Mouse (Mus musculus) embryonic facial prominence, embryonic 12.5 days (tissue): Measurements from ENCODE around the gene Alox8. TPM values are rescaled to one million over a fixed set of nuclear protein-coding genes. Genes with fewer than 3 reads are reported as not detected.

Experiments
- ATAC-seq: fragments of 200-750 bp; cut with Nextera tagmentation; 2 replicates; pipeline ENCODE4 v1.8.0; 2017; ENCODE audit not compliant: insufficient number of reproducible peaks, insufficient read depth, low FRiP score, low TSS enrichment
- H3K27ac ChIP-seq: fragments of 300-500 bp; sonication (generic); 2 replicates; pipeline ENCODE4 v1.5.1; 2016; ENCODE audit warnings: mild to moderate bottlenecking
- H3K27me3 ChIP-seq: fragments of 300-500 bp; sonication (generic); 2 replicates; pipeline ENCODE4 v1.6.1; 2016; ENCODE audit warnings: mild to moderate bottlenecking, moderate library complexity
- H3K36me3 ChIP-seq: fragments of 300-500 bp; sonication (generic); 2 replicates; pipeline ENCODE4 v1.6.1; 2016; ENCODE audit warnings: mild to moderate bottlenecking
- H3K4me1 ChIP-seq: fragments of 300-500 bp; sonication (generic); 2 replicates; pipeline ENCODE4 v1.6.1; 2016
- H3K4me2 ChIP-seq: fragments of 300-500 bp; sonication (generic); replicated peaks from 2 replicates; pipeline ENCODE4 v1.6.1; 2016; ENCODE audit warnings: mild to moderate bottlenecking, moderate library complexity
- H3K4me3 ChIP-seq: fragments of 300-500 bp; sonication (generic); 2 replicates; pipeline ENCODE4 v1.5.1; 2016; ENCODE audit warnings: mild to moderate bottlenecking
- H3K9ac ChIP-seq: fragments of 300-500 bp; sonication (generic); 2 replicates; pipeline ENCODE4 v1.6.1; 2016; ENCODE audit warnings: mild to moderate bottlenecking, moderate library complexity
- H3K9me3 ChIP-seq: fragments of 300-500 bp; sonication (generic); 2 replicates; pipeline ENCODE4 v1.6.1; 2016; ENCODE audit warnings: mild to moderate bottlenecking, moderate library complexity
- WGBS: fragments of 180-500 bp; shearing (Covaris S2); methylation state at CpG from one replicate; pipeline ENCODE4 v1.1.7; 2016; 5-methylcytosine and 5-hydroxymethylcytosine counted together
- polyA plus RNA-seq: library from polyadenylated mRNA; unstranded; fragments of >200 nt; fragmentation: Nextera tagmentation; extraction: Ambion mirVana; gene quantifications from 2 replicates; pipeline ENCODE4 v1.2.1, GENCODE M21; 2016

Alox8 gene
- polyA plus RNA-seq, 1 experiment from 2014 or later: 0.12 TPM

- Histone ChIP-seq H3K4me3 (no peak overlapping the region), H3K36me3 (no peaks in the 10 kb centered on the region), H3K4me1 (no peaks in the 10 kb centered on the region), H3K27me3 (no peaks in the 10 kb centered on the region), H3K9ac (no peak overlapping the region), H3K4me2 (no peak overlapping the region), H3K27ac (no peak overlapping the region), H3K9me3 (no peaks in the 10 kb centered on the region)
- 64% methylated on average over 2 of the region's 2 CpGs for WGBS
- no peak for ATAC-seq
Observed at GRCm38 (mm10) chr11:69218661-69219060, 21.0 kb upstream of the Alox8 start.

DNA sequence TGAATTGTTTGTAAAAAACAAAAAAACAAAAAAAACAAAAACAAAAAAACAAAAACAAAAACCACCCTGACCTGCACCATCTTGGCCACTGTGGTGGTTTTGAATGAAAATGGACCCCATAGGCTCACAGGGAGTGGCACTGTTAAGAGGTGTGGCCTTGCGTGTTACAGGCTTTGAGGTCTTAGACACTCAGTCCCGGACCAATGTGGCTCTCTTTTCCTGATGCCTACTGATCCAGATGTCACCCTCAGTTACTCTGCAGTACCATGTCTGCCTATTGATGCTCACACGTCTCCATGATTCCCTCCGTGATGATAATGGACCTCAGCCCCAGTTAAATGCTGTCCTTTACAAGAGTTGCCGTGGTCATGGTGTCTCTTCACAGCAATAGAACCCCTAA lies 19.8 kb upstream of the Alox8 start:
- Histone ChIP-seq H3K9ac (no peak overlapping the region), H3K9me3 (no peaks in the 10 kb centered on the region), H3K4me3 (no peak overlapping the region), H3K36me3 (no peaks in the 10 kb centered on the region), H3K4me1 (no peaks in the 10 kb centered on the region), H3K27ac (no peak overlapping the region), H3K27me3 (no peaks in the 10 kb centered on the region), H3K4me2 (no peak overlapping the region)
- 87% methylated on average over 5 of the region's 5 CpGs for WGBS
- ATAC-seq: no peak

- no peak for ATAC-seq
- Histone ChIP-seq H3K27ac (no peak overlapping the region), H3K4me2 (peak overlapping the region; percentile 29), H3K4me1 (no peaks in the 10 kb centered on the region), H3K4me3 (peak overlapping the region; percentile 22), H3K9ac (no peak overlapping the region), H3K36me3 (no peaks in the 10 kb centered on the region), H3K27me3 (no peaks in the 10 kb centered on the region), H3K9me3 (no peaks in the 10 kb centered on the region)
- 42% methylated on average over 2 of the region's 2 CpGs for WGBS
Observed at GRCm38 (mm10) chr11:69211431-69211830, 13.8 kb upstream of the Alox8 start.

GRCm38 (mm10) chr11:69202469-69203230 lies 5.0 kb upstream of the Alox8 start:
- no peak overlapping the region for H3K27ac ChIP-seq
- no peak overlapping the region for H3K4me2 ChIP-seq
- ATAC-seq: no peak
- peaks cover 16% of the 10 kb centered on the region for H3K27me3 ChIP-seq
- no peak overlapping the region for H3K4me3 ChIP-seq
- H3K9ac ChIP-seq: no peak overlapping the region
- WGBS: 75% methylated on average over 13 of the region's 13 CpGs
- no peaks in the 10 kb centered on the region for H3K9me3 ChIP-seq
- H3K4me1 ChIP-seq: peaks cover under 1% of the 10 kb centered on the region; the same call in 1 of the 2 replicates
- H3K36me3 ChIP-seq: no peaks in the 10 kb centered on the region

DNA sequence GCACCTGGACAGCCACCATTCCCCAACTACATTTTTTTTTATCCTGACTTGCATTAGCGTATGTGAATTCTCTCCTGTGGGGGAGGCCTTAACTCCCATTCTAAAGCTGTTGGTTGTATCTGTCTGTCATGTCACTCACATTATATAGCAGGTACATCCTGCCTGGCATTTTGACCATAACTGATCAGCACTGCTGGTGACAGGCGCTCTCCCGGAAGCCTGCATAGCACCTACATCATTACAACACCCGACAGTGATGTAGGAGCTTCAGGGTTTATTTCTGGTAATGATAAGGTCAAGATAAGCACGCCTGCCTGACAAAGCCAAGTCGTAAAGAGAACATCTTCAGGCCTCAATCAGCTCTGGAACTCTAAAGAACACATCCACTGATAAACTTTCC lies 2.6 kb upstream of the Alox8 start:
- Histone ChIP-seq H3K4me1 (peaks cover 8% of the 10 kb centered on the region; the same call in 1 of the 2 replicates), H3K9ac (no peak overlapping the region), H3K27ac (no peak overlapping the region), H3K36me3 (no peaks in the 10 kb centered on the region), H3K27me3 (peaks cover 32% of the 10 kb centered on the region), H3K9me3 (no peaks in the 10 kb centered on the region), H3K4me3 (no peak overlapping the region), H3K4me2 (no peak overlapping the region)
- no peak for ATAC-seq
- 78% methylated on average over 6 of the region's 6 CpGs for WGBS

DNA sequence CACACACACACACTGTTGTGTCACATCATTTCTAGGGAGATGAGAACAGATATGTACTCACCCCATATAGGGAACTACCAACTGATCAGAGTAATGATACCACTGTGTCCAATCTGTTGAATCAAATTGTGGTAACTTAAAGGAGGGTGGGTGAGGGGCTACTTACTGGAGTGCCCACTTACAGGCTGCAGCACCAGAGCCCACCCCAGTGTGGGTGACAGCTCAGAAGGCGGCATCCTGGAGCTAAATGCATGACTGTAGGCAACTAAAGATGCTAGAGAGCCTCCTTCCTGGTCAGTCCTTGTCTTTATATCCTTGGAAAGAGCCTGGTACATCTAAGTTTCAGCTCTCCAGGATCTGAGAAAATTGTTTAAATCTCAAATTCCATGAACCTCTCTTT lies 1.6 kb upstream of the Alox8 start:
- no peak overlapping the region for H3K4me3 ChIP-seq
- no peak overlapping the region for H3K27ac ChIP-seq
- peaks cover 32% of the 10 kb centered on the region for H3K27me3 ChIP-seq
- H3K36me3 ChIP-seq: no peaks in the 10 kb centered on the region
- peaks cover 8% of the 10 kb centered on the region; the same call in 1 of the 2 replicates for H3K4me1 ChIP-seq
- no peak overlapping the region for H3K4me2 ChIP-seq
- no peaks in the 10 kb centered on the region for H3K9me3 ChIP-seq
- 71% methylated on average over 1 of the region's 1 CpGs for WGBS
- ATAC-seq: no peak
- H3K9ac ChIP-seq: no peak overlapping the region

- under 1% methylated on average over 14 of the region's 14 CpGs for WGBS
- peaks cover 32% of the 10 kb centered on the region for H3K27me3 ChIP-seq
- H3K27ac ChIP-seq: no peak overlapping the region
- peaks cover 8% of the 10 kb centered on the region; the same call in 1 of the 2 replicates for H3K4me1 ChIP-seq
- ATAC-seq: no peak
- peak overlapping the region; percentile 17; the same call in 1 of the 2 replicates for H3K9ac ChIP-seq
- no peaks in the 10 kb centered on the region for H3K9me3 ChIP-seq
- peak overlapping the region; percentile 22 for H3K4me3 ChIP-seq
- peak overlapping the region; percentile 46 for H3K4me2 ChIP-seq
- no peaks in the 10 kb centered on the region for H3K36me3 ChIP-seq
Observed at GRCm38 (mm10) chr11:69197194-69197593, 449 bp downstream of the Alox8 start.

DNA sequence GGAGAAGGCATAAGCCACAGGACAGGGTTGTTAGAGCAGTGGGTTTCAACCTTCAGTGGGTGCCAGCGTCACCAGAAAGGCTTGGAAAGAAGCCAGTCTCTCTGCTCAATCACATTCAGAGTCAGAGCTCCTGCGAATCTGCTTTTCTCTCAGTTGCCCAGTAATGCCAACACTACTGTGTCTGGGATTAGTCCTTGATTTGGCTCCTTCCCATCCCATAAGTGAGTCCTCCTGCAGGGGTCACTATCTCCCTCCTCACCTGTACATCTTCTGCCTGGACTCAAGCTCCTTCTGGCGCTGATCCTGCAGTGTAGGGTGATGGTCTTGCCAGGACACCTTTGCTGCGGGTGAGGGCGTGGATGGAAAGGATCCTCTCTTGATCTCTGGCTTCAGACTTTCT lies 877 bp downstream of the Alox8 start:
- H3K9ac ChIP-seq: peak overlapping the region; percentile 17; the same call in 1 of the 2 replicates
- no peaks in the 10 kb centered on the region for H3K9me3 ChIP-seq
- peak overlapping the region; percentile 22; the same call in 1 of the 2 replicates for H3K4me3 ChIP-seq
- H3K4me1 ChIP-seq: peaks cover 8% of the 10 kb centered on the region; the same call in 1 of the 2 replicates
- H3K4me2 ChIP-seq: peak overlapping the region; percentile 46
- WGBS: 9% methylated on average over 5 of the region's 5 CpGs
- ATAC-seq: no peak
- peaks cover 32% of the 10 kb centered on the region for H3K27me3 ChIP-seq
- no peak overlapping the region for H3K27ac ChIP-seq
- no peaks in the 10 kb centered on the region for H3K36me3 ChIP-seq

- ATAC-seq: no peak
- H3K27me3 ChIP-seq: peaks cover 18% of the 10 kb centered on the region
- H3K9me3 ChIP-seq: no peaks in the 10 kb centered on the region
- no peak overlapping the region for H3K4me3 ChIP-seq
- no peaks in the 10 kb centered on the region for H3K36me3 ChIP-seq
- WGBS: 2% methylated on average over 1 of the region's 1 CpGs
- no peak overlapping the region for H3K4me2 ChIP-seq
- H3K4me1 ChIP-seq: peaks cover 8% of the 10 kb centered on the region; the same call in 1 of the 2 replicates
- H3K9ac ChIP-seq: no peak overlapping the region
- no peak overlapping the region for H3K27ac ChIP-seq
Observed at GRCm38 (mm10) chr11:69192840-69193239, 4.8 kb downstream of the Alox8 start.

DNA sequence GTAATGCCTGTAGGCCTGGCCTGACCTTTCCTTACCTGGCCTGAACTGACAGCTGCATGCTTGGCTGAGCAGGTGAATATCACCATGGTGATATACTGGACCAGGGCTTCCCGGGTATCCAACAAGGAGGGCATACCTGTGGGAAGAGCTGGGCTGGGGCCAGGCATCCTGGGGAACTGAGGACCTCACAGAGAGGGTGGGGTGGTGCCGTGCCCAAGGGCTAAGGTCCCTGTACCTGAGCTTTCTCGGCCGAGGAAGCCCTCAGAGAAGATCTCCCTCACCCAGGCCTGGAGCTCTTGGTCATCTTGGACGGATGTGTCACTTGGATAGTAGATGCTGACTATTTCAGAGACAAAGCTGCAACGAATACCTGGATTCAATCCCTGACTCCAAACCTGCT lies 11.7 kb downstream of the Alox8 start:
- Histone ChIP-seq H3K4me2 (no peak overlapping the region), H3K4me1 (no peaks in the 10 kb centered on the region), H3K27ac (no peak overlapping the region), H3K27me3 (no peaks in the 10 kb centered on the region), H3K9ac (no peak overlapping the region), H3K36me3 (no peaks in the 10 kb centered on the region), H3K9me3 (no peaks in the 10 kb centered on the region), H3K4me3 (no peak overlapping the region)
- 84% methylated on average over 6 of the region's 6 CpGs for WGBS
- no peak for ATAC-seq

DNA sequence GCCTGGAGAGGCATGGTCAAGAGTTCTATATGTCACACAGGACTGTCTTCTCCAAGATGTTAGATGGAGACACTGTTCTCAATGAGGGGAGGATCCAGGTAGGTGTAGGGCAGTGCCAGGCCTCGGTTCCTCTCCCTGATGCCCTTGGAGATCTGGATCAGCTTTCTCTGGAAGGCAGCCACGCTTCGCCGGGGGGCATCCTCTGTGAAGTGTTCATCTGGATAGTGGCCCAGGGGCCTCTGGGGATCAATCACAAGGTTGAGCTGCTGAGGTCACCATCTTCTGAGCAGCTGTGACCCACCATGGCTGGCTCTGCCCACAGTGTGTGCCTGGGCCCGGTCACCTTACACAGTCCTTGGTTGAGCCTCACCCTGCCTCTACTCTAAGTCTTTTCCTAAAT lies 12.6 kb downstream of the Alox8 start:
- no peak for ATAC-seq
- no peak overlapping the region for H3K4me2 ChIP-seq
- H3K9me3 ChIP-seq: no peaks in the 10 kb centered on the region
- H3K27ac ChIP-seq: no peak overlapping the region
- H3K36me3 ChIP-seq: no peaks in the 10 kb centered on the region
- no peaks in the 10 kb centered on the region for H3K4me1 ChIP-seq
- no peak overlapping the region for H3K4me3 ChIP-seq
- H3K9ac ChIP-seq: no peak overlapping the region
- 83% methylated on average over 5 of the region's 5 CpGs for WGBS
- no peaks in the 10 kb centered on the region for H3K27me3 ChIP-seq

DNA sequence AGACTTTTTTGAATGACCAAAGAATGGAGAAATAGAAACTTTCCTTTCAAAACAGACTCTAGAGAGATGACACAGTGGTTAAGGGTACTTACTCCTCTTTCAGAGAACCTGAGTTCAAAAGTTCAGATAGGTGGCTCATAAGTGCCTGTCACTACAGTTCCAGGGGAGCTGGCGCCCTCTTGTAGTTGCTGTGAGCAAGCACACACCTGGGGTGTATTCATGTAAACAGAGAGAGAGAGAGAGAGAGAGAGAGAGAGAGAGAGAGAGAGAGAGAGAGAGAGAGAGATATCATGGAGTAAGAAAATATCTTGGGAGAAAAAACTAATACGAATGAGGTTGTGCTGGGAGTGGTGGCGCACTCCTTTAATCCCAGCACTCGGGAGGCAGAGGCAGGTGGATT lies 17.5 kb downstream of the Alox8 start:
- H3K4me1 ChIP-seq: no peaks in the 10 kb centered on the region
- H3K9me3 ChIP-seq: no peaks in the 10 kb centered on the region
- H3K4me2 ChIP-seq: no peak overlapping the region
- H3K36me3 ChIP-seq: no peaks in the 10 kb centered on the region
- H3K27ac ChIP-seq: no peak overlapping the region
- H3K4me3 ChIP-seq: no peak overlapping the region
- no peak overlapping the region for H3K9ac ChIP-seq
- 88% methylated on average over 4 of the region's 4 CpGs for WGBS
- no peaks in the 10 kb centered on the region for H3K27me3 ChIP-seq
- no peak for ATAC-seq
